Mouse (Mus musculus): ENCODE data around the gene Zmat3.

Zmat3 gene

GRCm38 (mm10) chr3:32365546-32366245 is at the start of gene Zmat3:
Gene Zmat3, minus strand, starts transcription at chr3:32366014.
- DNase-seq (ENCODE audit: low read depth, low spot score) = peak; percentile 81

GRCm38 (mm10) chr3:32414381-32414780 is 48.6 kb upstream of the Zmat3 start:
- no peak for DNase-seq (ENCODE audit: low read depth, low spot score)

GRCm38 (mm10) chr3:32412502-32413044 is 46.8 kb upstream of the Zmat3 start:
- DNase-seq (ENCODE audit: low read depth, low spot score) = no peak

GRCm38 (mm10) chr3:32408811-32409273 is 43.0 kb upstream of the Zmat3 start:
- DNase-seq (ENCODE audit: low read depth, low spot score) = peak; percentile 55

- no peak for DNase-seq (ENCODE audit: low read depth, low spot score)
Measured at GRCm38 (mm10) chr3:32406804-32407203, 41.0 kb upstream of the Zmat3 start.

- DNase-seq (ENCODE audit: low read depth, low spot score) = no peak
Measured at GRCm38 (mm10) chr3:32405699-32406098, 39.9 kb upstream of the Zmat3 start.

GRCm38 (mm10) chr3:32402990-32403885 is 37.4 kb upstream of the Zmat3 start:
- no peak for DNase-seq (ENCODE audit: low read depth, low spot score)

- no peak for DNase-seq (ENCODE audit: low read depth, low spot score)
Measured at GRCm38 (mm10) chr3:32401591-32401990, 35.8 kb upstream of the Zmat3 start.

GRCm38 (mm10) chr3:32399931-32400330 is 34.1 kb upstream of the Zmat3 start:
- peak; percentile 17 for DNase-seq (ENCODE audit: low read depth, low spot score)

- no peak for DNase-seq (ENCODE audit: low read depth, low spot score)
Measured at GRCm38 (mm10) chr3:32399381-32399780, 33.6 kb upstream of the Zmat3 start.

GRCm38 (mm10) chr3:32398623-32399022 is 32.8 kb upstream of the Zmat3 start:
- DNase-seq (ENCODE audit: low read depth, low spot score) = no peak

- no peak for DNase-seq (ENCODE audit: low read depth, low spot score)
Measured at GRCm38 (mm10) chr3:32398175-32398538, 32.3 kb upstream of the Zmat3 start.

GRCm38 (mm10) chr3:32397461-32398174 is 31.8 kb upstream of the Zmat3 start, which contains the start of gene Pik3ca:
Gene Pik3ca, plus strand, starts transcription at chr3:32397671.
- DNase-seq (ENCODE audit: low read depth, low spot score) = peak; percentile 80

- DNase-seq (ENCODE audit: low read depth, low spot score) = peak; percentile 99
Measured at GRCm38 (mm10) chr3:32396794-32397460, 31.1 kb upstream of the Zmat3 start.

GRCm38 (mm10) chr3:32395771-32396551 is 30.1 kb upstream of the Zmat3 start:
- no peak for DNase-seq (ENCODE audit: low read depth, low spot score)

- no peak for DNase-seq (ENCODE audit: low read depth, low spot score)
Measured at GRCm38 (mm10) chr3:32393986-32394385, 28.2 kb upstream of the Zmat3 start.

GRCm38 (mm10) chr3:32392841-32393240 is 27.0 kb upstream of the Zmat3 start:
- DNase-seq (ENCODE audit: low read depth, low spot score) = no peak

- no peak for DNase-seq (ENCODE audit: low read depth, low spot score)
Measured at GRCm38 (mm10) chr3:32381556-32381955, 15.7 kb upstream of the Zmat3 start.

- DNase-seq (ENCODE audit: low read depth, low spot score) = peak; percentile 72
Measured at GRCm38 (mm10) chr3:32379891-32380290, 14.1 kb upstream of the Zmat3 start.

GRCm38 (mm10) chr3:32373236-32373635 is 7.4 kb upstream of the Zmat3 start:
- DNase-seq (ENCODE audit: low read depth, low spot score) = no peak

Measured in R1 (cell line).